Mouse (Mus musculus) midbrain, postnatal 0 days (tissue): ENCODE data around the gene Zfp825. TPM values are rescaled to one million over a fixed set of nuclear protein-coding genes. Genes with fewer than 3 reads are reported as not detected.
A peak's percentile ranks its signal among the peaks of the same experiment; 100 is the strongest.
"Not testable (repeated sequence)": the region's sequence is repeated elsewhere in the genome, so short reads cannot be mapped to it uniquely, and the experiment has no call there.

Experiments used
- ATAC-seq: fragments of 200-750 bp; cut with Nextera tagmentation; 2 replicates; pipeline ENCODE4 v1.8.0; 2017; ENCODE audit warnings: moderate number of reproducible peaks, mild to moderate bottlenecking, moderate TSS enrichment, moderate library complexity; ENCODE audit not compliant: low FRiP score
- DNase-seq: peaks from one replicate; pipeline ENCODE4 v3.0.0-alpha.2; 2015; ENCODE audit warnings: low spot score
- H3K27ac ChIP-seq: fragments of 300-500 bp; sonication (generic); 2 replicates; pipeline ENCODE4 v1.5.1; 2014; ENCODE audit warnings: low read depth, mild to moderate bottlenecking, low read length, mixed read lengths
- H3K27me3 ChIP-seq: fragments of 300-500 bp; sonication (generic); 2 replicates; pipeline ENCODE4 v1.6.1; 2014; ENCODE audit warnings: low read length, control low read depth, mixed read lengths; ENCODE audit not compliant: insufficient read depth
- H3K36me3 ChIP-seq: fragments of 300-500 bp; sonication (generic); 2 replicates; pipeline ENCODE4 v1.6.1; 2014; ENCODE audit warnings: low read length, control low read depth, mixed read lengths; ENCODE audit not compliant: insufficient read depth
- H3K4me1 ChIP-seq: fragments of 300-500 bp; sonication (generic); 2 replicates; pipeline ENCODE4 v1.6.1; 2014; ENCODE audit warnings: mild to moderate bottlenecking, control low read depth, antibody characterized with exemption, low read length, mixed read lengths; ENCODE audit not compliant: insufficient read depth
- H3K4me2 ChIP-seq: fragments of 300-500 bp; sonication (generic); 2 replicates; pipeline ENCODE4 v1.6.1; 2014; ENCODE audit warnings: low read depth, mild to moderate bottlenecking, low read length, mixed read lengths; ENCODE audit not compliant: poor library complexity, severe bottlenecking
- H3K4me3 ChIP-seq: fragments of 300-500 bp; sonication (generic); 2 replicates; pipeline ENCODE4 v1.5.1; 2014; ENCODE audit warnings: low read depth, mild to moderate bottlenecking, low read length, moderate library complexity
- H3K9ac ChIP-seq: fragments of 300-500 bp; sonication (generic); replicated peaks from 2 replicates; pipeline ENCODE4 v1.6.1; 2014; ENCODE audit warnings: mild to moderate bottlenecking, low read length, moderate library complexity, mixed read lengths; ENCODE audit not compliant: poor library complexity, severe bottlenecking
- H3K9me3 ChIP-seq: fragments of 300-500 bp; sonication (generic); 2 replicates; pipeline ENCODE4 v1.6.1; 2016; ENCODE audit warnings: low read length, control low read depth
- CTCF ChIP-seq: IDR thresholded peaks from 2 replicates; pipeline ENCODE4 v1.5.1; 2016; ENCODE audit warnings: antibody characterized with exemption, mild to moderate bottlenecking
- WGBS: fragments of 180-500 bp; shearing (Covaris S2); extraction: QIAGEN DNeasy Blood & Tissue Kit; methylation state at CpG from one replicate; pipeline ENCODE4 v1.1.7; 2014; 5-methylcytosine and 5-hydroxymethylcytosine counted together
- polyA plus RNA-seq: library from polyadenylated mRNA; unstranded; fragments of >200 nt; fragmentation: Nextera tagmentation; extraction: Ambion mirVana; gene quantifications from 2 replicates; pipeline ENCODE4 v1.2.1, GENCODE M21; 2015
- total RNA-seq: library from RNA; depleted of rRNA; stranded (reverse); fragments of >200 nt; gene quantifications from 2 replicates; pipeline ENCODE4 v1.2.3, GENCODE M21; 2014; rRNA removed

Zfp825 gene
- total and polyA plus RNA-seq, 2 experiments from 2014 or later = 4.1 to 9.9 TPM

GRCm38 (mm10) chr13:74462699-74463385 is 30.9 kb downstream of the Zfp825 start:
- Histone ChIP-seq H3K4me1 (no peaks in the 10 kb centered on the region), H3K4me2 (peak overlapping the region; percentile 58), H3K4me3 (peak overlapping the region; percentile 50), H3K27ac (peak overlapping the region; percentile 86), H3K9me3 (no peaks in the 10 kb centered on the region), H3K36me3 (no peaks in the 10 kb centered on the region), H3K9ac (peak overlapping the region; percentile 55), H3K27me3 (no peaks in the 10 kb centered on the region)
- TF ChIP-seq CTCF = no peak
- whole genome bisulfite sequencing = under 1% methylated on average over 23 of the region's 23 CpGs
- DNase-seq (peak; percentile 95), ATAC-seq (peak; percentile 99)

GRCm38 (mm10) chr13:74462318-74462698 is 31.5 kb downstream of the Zfp825 start:
- Histone ChIP-seq H3K27ac (peak overlapping the region; percentile 86), H3K4me3 (peak overlapping the region; percentile 50), H3K4me2 (peak overlapping the region; percentile 58)
- not testable (repeated sequence) for H3K36me3 ChIP-seq, H3K4me1 ChIP-seq, DNase-seq, H3K9me3 ChIP-seq, H3K9ac ChIP-seq, H3K27me3 ChIP-seq
- WGBS = 6% methylated on average over 7 of the region's 7 CpGs
- ATAC-seq = peak; percentile 64

GRCm38 (mm10) chr13:74439895-74440294 is 53.9 kb downstream of the Zfp825 start:
- peaks cover 22% of the 10 kb centered on the region for H3K9me3 ChIP-seq
- no peak overlapping the region for H3K9ac ChIP-seq
- no peak overlapping the region for H3K4me3 ChIP-seq
- WGBS = 23% methylated on average over 19 of the region's 19 CpGs
- H3K4me2 ChIP-seq = no peak overlapping the region
- TF ChIP-seq CTCF = no peak
- H3K4me1 ChIP-seq = no peaks in the 10 kb centered on the region
- ATAC-seq = no peak
- 0 out of 2 replicates have a peak, but pooled peaks cover 2% of the 10 kb centered on the region for H3K36me3 ChIP-seq
- no peak for DNase-seq
- H3K27ac ChIP-seq = no peak overlapping the region
- no peaks in the 10 kb centered on the region for H3K27me3 ChIP-seq

Other genes starting within 250 kb of the Zfp825 start
- 0.88 and 0.99 TPM in 2 replicates for gene Ahrr, start 201.7 kb downstream of the Zfp825 start, total RNA-seq
- 0.45 and 0.68 TPM in 2 replicates for gene Ahrr, start 201.7 kb downstream of the Zfp825 start, polyA plus RNA-seq
- 83.9 and 107 TPM in 2 replicates for gene Pdcd6, start 176.4 kb downstream of the Zfp825 start, total RNA-seq
- gene Pdcd6, start 176.4 kb downstream of the Zfp825 start, polyA plus RNA-seq = 117 and 125 TPM in 2 replicates
- 98.7 and 103 TPM in 2 replicates for gene Sdha, start 143.7 kb downstream of the Zfp825 start, total RNA-seq
- gene Sdha, start 143.7 kb downstream of the Zfp825 start, polyA plus RNA-seq = 200 and 211 TPM in 2 replicates
- 20.6 and 20.9 TPM in 2 replicates for gene Ccdc127, start 143.7 kb downstream of the Zfp825 start, total RNA-seq
- 36.6 and 39.0 TPM in 2 replicates for gene Ccdc127, start 143.7 kb downstream of the Zfp825 start, polyA plus RNA-seq
- not detected in 2 replicates for gene Lrrc14b, start 130.0 kb downstream of the Zfp825 start, total RNA-seq
- not detected in 2 replicates for gene Lrrc14b, start 130.0 kb downstream of the Zfp825 start, polyA plus RNA-seq
- 9.0 and 10.0 TPM in 2 replicates for gene Zfp72, start 103.2 kb downstream of the Zfp825 start, total RNA-seq
- gene Zfp72, start 103.2 kb downstream of the Zfp825 start, polyA plus RNA-seq = 4.8 and 6.1 TPM in 2 replicates
- gene Ftl1-ps1, start 94.3 kb downstream of the Zfp825 start, total RNA-seq = 59.9 and 70.5 TPM in 2 replicates
- 83.3 and 87.3 TPM in 2 replicates for gene Ftl1-ps1, start 94.3 kb downstream of the Zfp825 start, polyA plus RNA-seq
- gene Erap1, start 145.6 kb upstream of the Zfp825 start, total RNA-seq = 5.8 and 7.6 TPM in 2 replicates
- 6.6 and 7.4 TPM in 2 replicates for gene Erap1, start 145.6 kb upstream of the Zfp825 start, polyA plus RNA-seq